Mouse (Mus musculus) heart, embryonic 16.5 days (tissue): ENCODE results near the gene Dsn1. TPM values are rescaled to one million over a fixed set of nuclear protein-coding genes. Genes with fewer than 3 reads are reported as not detected.

Source experiments
- polyA plus RNA-seq: library from polyadenylated mRNA; unstranded; fragments of >200 nt; fragmentation: Nextera tagmentation; extraction: Ambion mirVana; gene quantifications from 2 replicates; pipeline ENCODE4 v1.2.1, GENCODE M21; 2015

Dsn1 gene
- polyA plus RNA-seq, 1 experiment from 2014 or later: 34.5 TPM

Other genes with a start within 250 kb of the Dsn1 start
- gene Myl9, start 231.7 kb downstream of the Dsn1 start, polyA plus RNA-seq: 1,725 and 1,731 TPM in 2 replicates
- 28.9 and 30.1 TPM in 2 replicates for gene Tgif2, start 167.1 kb downstream of the Dsn1 start, polyA plus RNA-seq
- gene 4930518I15Rik, start 149.2 kb downstream of the Dsn1 start, polyA plus RNA-seq: 5.8 and 5.9 TPM in 2 replicates
- gene Rab5if, start 144.0 kb downstream of the Dsn1 start, polyA plus RNA-seq: 171 and 173 TPM in 2 replicates
- gene Sla2, start 120.0 kb downstream of the Dsn1 start, polyA plus RNA-seq: 3.4 and 8.4 TPM in 2 replicates
- 41.4 and 60.0 TPM in 2 replicates for gene Ndrg3, start 15.1 kb downstream of the Dsn1 start, polyA plus RNA-seq
- 1.7 and 3.1 TPM in 2 replicates for gene Soga1, start 72.1 kb upstream of the Dsn1 start, polyA plus RNA-seq
- not detected in 2 replicates for gene Tldc2, start 79.9 kb upstream of the Dsn1 start, polyA plus RNA-seq
- gene Samhd1, start 128.1 kb upstream of the Dsn1 start, polyA plus RNA-seq: 15.3 and 17.0 TPM in 2 replicates
- 15.1 and 16.3 TPM in 2 replicates for gene Rbl1, start 197.4 kb upstream of the Dsn1 start, polyA plus RNA-seq